Mouse (Mus musculus) CH12.LX (cell line): ENCODE measurements around the gene Olfr1378. TPM values are rescaled to one million over a fixed set of nuclear protein-coding genes. Genes with fewer than 3 reads are reported as not detected.
A peak's percentile ranks its signal among the peaks of the same experiment; 100 is the strongest.

ENCODE experiments used
- DNase-seq: peaks from one replicate; pipeline ENCODE4 v3.0.0-alpha.2; 2013; ENCODE audit errors: extremely low read depth
- H3K27ac ChIP-seq: 2 replicates; pipeline ENCODE4 v1.5.1; 2012; ENCODE audit warnings: low read depth, mild to moderate bottlenecking, control low read depth, moderate library complexity; ENCODE audit not compliant: insufficient read depth
- H3K27me3 ChIP-seq: replicated peaks from 2 replicates; pipeline ENCODE3; 2012; ENCODE audit warnings: inconsistent platforms
- H3K36me3 ChIP-seq, 2 experiments: replicated peaks in 1 of 2; 2 replicates each; pipeline versions ENCODE3 to v1.6.1; 2012; ENCODE audit warnings: inconsistent platforms in 1 of 2, low read length in 1 of 2, mild to moderate bottlenecking in 1 of 2, mixed read lengths in 1 of 2, moderate library complexity in 1 of 2; ENCODE audit not compliant: control insufficient read depth in 1 of 2, insufficient read depth in 1 of 2
- H3K4me1 ChIP-seq, 2 experiments: 2 replicates each; pipeline ENCODE4 v1.6.1; 2012; ENCODE audit warnings: inconsistent platforms in 1 of 2, moderate library complexity in 1 of 2; ENCODE audit not compliant: insufficient read depth in 2 of 2, control insufficient read depth in 1 of 2
- H3K4me2 ChIP-seq: 2 replicates; pipeline ENCODE4 v1.6.1; 2012; ENCODE audit warnings: low read depth, mild to moderate bottlenecking, control low read depth; ENCODE audit not compliant: poor library complexity, insufficient read depth, severe bottlenecking
- H3K4me3 ChIP-seq, 3 experiments: fragments of 150-350 bp in 1 of 3; sonication (generic) in 1 of 3; replicated peaks in 1 of 3; 2 replicates each; pipeline versions ENCODE3 to v1.5.1; 2011 to 2012; ENCODE audit warnings: low read depth in 2 of 3, low read length in 2 of 3, mild to moderate bottlenecking in 2 of 3, moderate library complexity in 2 of 3, control low read depth in 1 of 3, improper control_type of control experiment in 1 of 3, inconsistent platforms in 1 of 3, mixed read lengths in 1 of 3; ENCODE audit not compliant: poor library complexity in 1 of 3
- H3K79me2 ChIP-seq: replicated peaks from 2 replicates; pipeline ENCODE4 v1.6.1; 2012; ENCODE audit warnings: mild to moderate bottlenecking, moderate library complexity; ENCODE audit not compliant: control insufficient read depth, poor library complexity, insufficient read depth, severe bottlenecking; ENCODE audit errors: extremely low read depth
- H3K9ac ChIP-seq: 2 replicates; pipeline ENCODE4 v1.6.1; 2012; ENCODE audit warnings: low read depth, mild to moderate bottlenecking, control low read depth, moderate library complexity; ENCODE audit not compliant: insufficient read depth
- H3K9me3 ChIP-seq: replicated peaks from 2 replicates; pipeline ENCODE3; 2012; ENCODE audit warnings: low read length, inconsistent platforms, mixed read lengths
- BHLHE40 ChIP-seq: IDR thresholded peaks from 2 replicates; pipeline ENCODE4 v1.6.1; 2011; ENCODE audit warnings: mild to moderate bottlenecking, low read depth, low read length, improper control_type of control experiment
- CHD1 ChIP-seq: IDR thresholded peaks from 2 replicates; pipeline ENCODE4 v1.6.1; 2012; ENCODE audit warnings: low read depth, low read length, improper control_type of control experiment, inconsistent platforms
- CTCF ChIP-seq, 2 experiments: IDR thresholded peaks in 1 of 2; conservative IDR thresholded peaks in 1 of 2; 2 replicates each; pipeline ENCODE4 v1.5.1; 2011 to 2012; ENCODE audit warnings: low read depth in 2 of 2, low read length in 2 of 2, improper control_type of control experiment in 1 of 2, inconsistent platforms in 1 of 2, mild to moderate bottlenecking in 1 of 2, moderate library complexity in 1 of 2
- EP300 ChIP-seq: IDR thresholded peaks from 2 replicates; pipeline ENCODE4 v1.6.1; 2011; ENCODE audit warnings: low read length, improper control_type of control experiment
- ETS1 ChIP-seq: conservative IDR thresholded peaks from 2 replicates; pipeline ENCODE4 v1.6.1; 2012; ENCODE audit warnings: low read depth, mild to moderate bottlenecking, inconsistent platforms, low read length, improper control_type of control experiment, moderate library complexity
- HCFC1 ChIP-seq: IDR thresholded peaks from 2 replicates; pipeline ENCODE4 v1.6.1; 2012; ENCODE audit warnings: low read depth, mild to moderate bottlenecking, inconsistent platforms, low read length, improper control_type of control experiment
- JUN ChIP-seq: IDR thresholded peaks from 2 replicates; pipeline ENCODE4 v1.6.1; 2011; ENCODE audit warnings: low read depth, mild to moderate bottlenecking, low read length, improper control_type of control experiment, moderate library complexity; ENCODE audit not compliant: insufficient read depth
- MAFK ChIP-seq: IDR thresholded peaks from 2 replicates; pipeline ENCODE4 v1.6.1; 2011; ENCODE audit warnings: low read length, improper control_type of control experiment; ENCODE audit not compliant: insufficient replicate concordance
- MAX ChIP-seq: IDR thresholded peaks from 2 replicates; pipeline ENCODE4 v1.6.1; 2011; ENCODE audit warnings: low read length, improper control_type of control experiment
- MEF2A ChIP-seq: IDR thresholded peaks from 2 replicates; pipeline ENCODE4 v1.6.1; 2014; ENCODE audit warnings: low read depth, mild to moderate bottlenecking, inconsistent platforms, low read length, improper control_type of control experiment, borderline replicate concordance
- NELFE ChIP-seq: IDR thresholded peaks from 2 replicates; pipeline ENCODE4 v1.6.1; 2011; ENCODE audit warnings: low read depth, low read length, improper control_type of control experiment
- POLR2AphosphoS2 ChIP-seq: IDR thresholded peaks from 2 replicates; pipeline ENCODE4 v1.6.1; 2011; ENCODE audit warnings: low read depth, low read length, improper control_type of control experiment
- SIN3A ChIP-seq: IDR thresholded peaks from 2 replicates; pipeline ENCODE4 v1.6.1; 2012; ENCODE audit warnings: low read length, improper control_type of control experiment, inconsistent platforms
- TBP ChIP-seq: conservative IDR thresholded peaks from 2 replicates; pipeline ENCODE4 v1.6.1; 2011; ENCODE audit warnings: low read depth, low read length, improper control_type of control experiment
- TCF12 ChIP-seq: IDR thresholded peaks from 2 replicates; pipeline ENCODE4 v1.6.1; 2014; ENCODE audit warnings: low read depth, mild to moderate bottlenecking, inconsistent platforms, low read length, improper control_type of control experiment
- UBTF ChIP-seq: IDR thresholded peaks from 2 replicates; pipeline ENCODE4 v1.6.1; 2012; ENCODE audit warnings: low read depth, mild to moderate bottlenecking, inconsistent platforms, low read length, improper control_type of control experiment, moderate library complexity
- USF1 ChIP-seq: IDR thresholded peaks from 2 replicates; pipeline ENCODE4 v1.6.1; 2014; ENCODE audit warnings: low read depth, mild to moderate bottlenecking, inconsistent platforms, low read length, improper control_type of control experiment
- USF2 ChIP-seq: conservative IDR thresholded peaks from 2 replicates; pipeline ENCODE4 v1.6.1; 2011; ENCODE audit warnings: low read depth, low read length, improper control_type of control experiment
- ZC3H11A ChIP-seq: IDR thresholded peaks from 2 replicates; pipeline ENCODE4 v1.6.1; 2012; ENCODE audit warnings: low read depth, mild to moderate bottlenecking, inconsistent platforms, low read length, improper control_type of control experiment
- ZKSCAN1 ChIP-seq: IDR thresholded peaks from 2 replicates; pipeline ENCODE4 v1.6.1; 2012; ENCODE audit warnings: low read depth, inconsistent platforms, low read length, improper control_type of control experiment, borderline replicate concordance
- ZNF384 ChIP-seq: IDR thresholded peaks from 2 replicates; pipeline ENCODE4 v1.6.1; 2012; ENCODE audit warnings: low read depth, low read length, improper control_type of control experiment, inconsistent platforms
- dilution Hi-C: fragments of 300-500 bp; cut with MboI; formaldehyde crosslinking; loops from 2 replicates; pipeline ENCODE4 v1.14.3; 2020; ENCODE audit warnings: low sequenced_read_pairs; ENCODE audit not compliant: extremely low pct_unique_long_range_greater_than_20kb, extremely low pct_ligation_motif_present
- in situ Hi-C: fragments of 300-500 bp; cut with MboI; formaldehyde crosslinking; loops from 3 replicates; pipeline ENCODE4 v1.14.3; 2019; ENCODE audit warnings: low sequenced_read_pairs, low pct_ligation_motif_present, low pct_unique_long_range_greater_than_20kb, mixed read lengths
- polyA plus RNA-seq: library from polyadenylated mRNA; unstranded; fragments of >175 nt; gene quantifications from 2 replicates; pipeline ENCODE4 v1.2.1, GENCODE M21; 2012; ENCODE audit warnings: low read depth; ENCODE audit not compliant: insufficient read length
- total RNA-seq, 2 experiments: library from RNA; depleted of rRNA; stranded (reverse); fragments of 300-350 nt in 1 of 2; fragments of >200 nt in 1 of 2; gene quantifications; 2 replicates each; pipeline ENCODE4 v1.2.3; 2012 to 2014

Gene Olfr1378
- total and polyA plus RNA-seq, 3 experiments, result not detected

GRCm38 (mm10) chr11:50931021-50931420, 35.3 kb upstream of the Olfr1378 start:
- TF ChIP-seq MEF2A (no peak), CTCF (conservative IDR thresholded peaks at IDR 0.05 in 1 of 2, IDR thresholded peaks at IDR 0.05 in 1 of 2; ENCODE audit: low read depth in 2 of 2, low read length in 2 of 2) (no peak), JUN (no peak), POLR2AphosphoS2 (no peak), ZNF384 (no peak), BHLHE40 (no peak), MAX (no peak), SIN3A (no peak), NELFE (no peak), ZC3H11A (no peak), UBTF (no peak), TBP (no peak), ZKSCAN1 (no peak), TCF12 (no peak), CHD1 (no peak), MAFK (no peak), ETS1 (no peak), USF1 (no peak), EP300 (no peak)
- TF ChIP-seq, all 38 proteins: peak for 0
- Histone ChIP-seq H3K27me3 (peaks cover 82% of the 10 kb centered on the region), H3K79me2 (no peaks in the 10 kb centered on the region), H3K4me1 (no peaks in the 10 kb centered on the region), H3K36me3 (no peaks in the 10 kb centered on the region), H3K27ac (no peak overlapping the region), H3K4me3 (no peak overlapping the region), H3K4me2 (no peak overlapping the region), H3K9ac (no peak overlapping the region), H3K9me3 (peaks cover 5% of the 10 kb centered on the region)
- dilution Hi-C loops, result no loop called here
- no peak for DNase-seq
- in situ Hi-C loops, result loop anchor here (25.0 kb wide), 1 partner anchor 606 kb away; no protein-coding TSS in a partner anchor

GRCm38 (mm10) chr11:50931451-50931866, 34.9 kb upstream of the Olfr1378 start, which contains the start of gene Zfp354b:
Gene Zfp354b (minus strand): TSS chr11:50931633.
- Histone ChIP-seq H3K9ac (no peak within 1 kb of the TSS), H3K27me3 (peaks cover 80% of the 10 kb centered on the region), H3K4me2 (no peak within 1 kb of the TSS), H3K36me3 (no peaks in the 10 kb centered on the region), H3K27ac (no peak within 1 kb of the TSS), H3K79me2 (no peaks in the 10 kb centered on the region), H3K4me3 (no peak within 1 kb of the TSS), H3K4me1 (no peaks in the 10 kb centered on the region)
- no peak for DNase-seq
- in situ Hi-C loops, result loop anchor here (25.0 kb wide), 1 partner anchor 606 kb away; no protein-coding TSS in a partner anchor
- dilution Hi-C loops, result no loop called here
- TF ChIP-seq HCFC1 (peak; percentile 44), USF2 (no peak)
- TF ChIP-seq, all 38 proteins: peak for 1
- H3K9me3 ChIP-seq, result peaks cover 5% of the 10 kb centered on the region
